Mouse (Mus musculus) MEL (cell line): ENCODE measurements at regions not wholly inside any gene's neighbourhood (a gene's known extent, or its start where the extent isn't known, plus 50 kb on each side); places are given as distances from the start of the nearest gene placed in this dataset.

Experiments
- DNase-seq: peaks from one replicate; pipeline ENCODE4 v3.0.0; 2011; ENCODE audit warnings: low read depth, low spot score
- H3K27ac ChIP-seq: 2 replicates; pipeline ENCODE4 v1.5.1; 2012; ENCODE audit warnings: low read depth, mild to moderate bottlenecking, control low read depth, low read length, moderate library complexity; ENCODE audit not compliant: control insufficient read depth
- H3K27me3 ChIP-seq, 2 experiments: fragments of 150-350 bp in 1 of 2; sonication (generic) in 1 of 2; 2 replicates each; pipeline ENCODE4 v1.6.1; 2012; ENCODE audit warnings: low read length in 2 of 2, mild to moderate bottlenecking in 2 of 2, improper control_type of control experiment in 1 of 2, moderate library complexity in 1 of 2; ENCODE audit not compliant: insufficient read depth in 2 of 2, control insufficient read depth in 1 of 2
- H3K36me3 ChIP-seq, 2 experiments: 2 replicates each; pipeline ENCODE4 v1.6.1; 2012 to 2014; ENCODE audit warnings: low read length in 2 of 2, improper control_type of control experiment in 1 of 2, inconsistent platforms in 1 of 2, mild to moderate bottlenecking in 1 of 2; ENCODE audit not compliant: insufficient read depth in 2 of 2, control insufficient read depth in 1 of 2
- H3K4me1 ChIP-seq, 2 experiments: fragments of 150-350 bp in 1 of 2; sonication (generic) in 1 of 2; 2 replicates each; pipeline ENCODE4 v1.6.1; 2012; ENCODE audit warnings: low read length in 2 of 2, improper control_type of control experiment in 1 of 2, mild to moderate bottlenecking in 1 of 2; ENCODE audit not compliant: insufficient read depth in 2 of 2, control insufficient read depth in 1 of 2
- H3K4me3 ChIP-seq, 2 experiments: fragments of 150-350 bp in 1 of 2; sonication (generic) in 1 of 2; 2 replicates each; pipeline ENCODE4 v1.5.1; 2012; ENCODE audit warnings: low read depth in 2 of 2, low read length in 2 of 2, mild to moderate bottlenecking in 2 of 2, moderate library complexity in 2 of 2, control low read depth in 1 of 2, improper control_type of control experiment in 1 of 2; ENCODE audit not compliant: control insufficient read depth in 1 of 2, insufficient read depth in 1 of 2
- H3K79me2 ChIP-seq: 2 replicates; pipeline ENCODE4 v1.6.1; 2012; ENCODE audit warnings: mild to moderate bottlenecking, low read length, moderate library complexity; ENCODE audit not compliant: control insufficient read depth, poor library complexity, insufficient read depth
- H3K9ac ChIP-seq: 2 replicates; pipeline ENCODE4 v1.6.1; 2012; ENCODE audit warnings: low read depth, mild to moderate bottlenecking, control low read depth, low read length, moderate library complexity; ENCODE audit not compliant: control insufficient read depth, poor library complexity, severe bottlenecking
- H3K9me3 ChIP-seq: fragments of 150-350 bp; sonication (generic); replicated peaks from 2 replicates; pipeline ENCODE4 v1.6.1; 2012; ENCODE audit warnings: mild to moderate bottlenecking, low read length, improper control_type of control experiment, moderate library complexity; ENCODE audit not compliant: insufficient read depth
- CHD2 ChIP-seq: IDR thresholded peaks from 2 replicates; pipeline ENCODE4 v1.6.1; 2011; ENCODE audit warnings: low read length, improper control_type of control experiment
- GATA1 ChIP-seq: IDR thresholded peaks from 2 replicates; pipeline ENCODE4 v1.6.1; 2011; ENCODE audit warnings: low read depth, low read length, improper control_type of control experiment
- MAFK ChIP-seq: IDR thresholded peaks from 2 replicates; pipeline ENCODE4 v1.6.1; 2011; ENCODE audit warnings: low read depth, mild to moderate bottlenecking, low read length, improper control_type of control experiment, borderline replicate concordance
- NRF1 ChIP-seq: IDR thresholded peaks from 2 replicates; pipeline ENCODE4 v1.6.1; 2014; ENCODE audit warnings: low read depth, mild to moderate bottlenecking, inconsistent platforms, low read length, improper control_type of control experiment, moderate library complexity; ENCODE audit not compliant: poor library complexity, insufficient read depth, severe bottlenecking
- POLR2A ChIP-seq, 2 experiments: IDR thresholded peaks; 2 replicates each; pipeline ENCODE4 v1.6.1; 2011 to 2012; ENCODE audit warnings: low read length in 2 of 2, mild to moderate bottlenecking in 2 of 2, control low read depth in 1 of 2, improper control_type of control experiment in 1 of 2, low read depth in 1 of 2, moderate library complexity in 1 of 2; ENCODE audit not compliant: control insufficient read depth in 1 of 2, insufficient read depth in 1 of 2, poor library complexity in 1 of 2
- POLR2AphosphoS2 ChIP-seq: IDR thresholded peaks from 2 replicates; pipeline ENCODE4 v1.6.1; 2011; ENCODE audit warnings: low read length, improper control_type of control experiment
- POLR2AphosphoS5 ChIP-seq: IDR thresholded peaks from 2 replicates; pipeline ENCODE4 v1.6.1; 2012; ENCODE audit warnings: low read depth, borderline replicate concordance, mild to moderate bottlenecking, inconsistent platforms, low read length, moderate library complexity, mixed read lengths
- SIN3A ChIP-seq: IDR thresholded peaks from 2 replicates; pipeline ENCODE4 v1.6.1; 2012; ENCODE audit warnings: low read length, improper control_type of control experiment, inconsistent platforms
- SMC3 ChIP-seq: IDR thresholded peaks from 2 replicates; pipeline ENCODE4 v1.6.1; 2011; ENCODE audit warnings: low read depth, low read length, improper control_type of control experiment
- TAL1 ChIP-seq: IDR thresholded peaks from 2 replicates; pipeline ENCODE4 v1.6.1; 2012; ENCODE audit warnings: mild to moderate bottlenecking, inconsistent platforms, low read length, moderate library complexity, mixed read lengths
- USF2 ChIP-seq, 2 experiments: IDR thresholded peaks; 2 replicates each; pipeline ENCODE4 v1.6.1; 2011 to 2012; ENCODE audit warnings: improper control_type of control experiment in 2 of 2, low read length in 2 of 2, borderline replicate concordance in 1 of 2, inconsistent platforms in 1 of 2, low read depth in 1 of 2, mild to moderate bottlenecking in 1 of 2; ENCODE audit not compliant: insufficient read depth in 1 of 2
- ZC3H11A ChIP-seq: IDR thresholded peaks from 2 replicates; pipeline ENCODE4 v1.6.1; 2012; ENCODE audit warnings: low read depth, mild to moderate bottlenecking, inconsistent platforms, low read length, improper control_type of control experiment
- ZKSCAN1 ChIP-seq: IDR thresholded peaks from 2 replicates; pipeline ENCODE4 v1.6.1; 2012; ENCODE audit warnings: low read depth, mild to moderate bottlenecking, inconsistent platforms, low read length, improper control_type of control experiment, moderate library complexity

GRCm38 (mm10) chr8:92759848-92760247 lies 67.2 kb upstream of the Mmp2 start:
- DNase-seq, result no peak
- no peaks in the 10 kb centered on the region for H3K36me3 ChIP-seq
- H3K4me3 ChIP-seq, result no peak overlapping the region
- TF ChIP-seq POLR2AphosphoS2 (no peak), MAFK (no peak), SMC3 (no peak), SIN3A (no peak), TAL1 (no peak), ZKSCAN1 (no peak), POLR2A (IDR thresholded peaks at IDR 0.05; ENCODE audit: control insufficient read depth in 1 of 2, insufficient read depth in 1 of 2, low read depth in 1 of 2, low read length in 2 of 2, poor library complexity in 1 of 2) (no peak)
- no peaks in the 10 kb centered on the region for H3K9me3 ChIP-seq
- no peaks in the 10 kb centered on the region for H3K79me2 ChIP-seq
- H3K27me3 ChIP-seq, result no peaks in the 10 kb centered on the region
- no peaks in the 10 kb centered on the region for H3K4me1 ChIP-seq
- no peak overlapping the region for H3K9ac ChIP-seq
- H3K27ac ChIP-seq, result no peak overlapping the region

- Histone ChIP-seq H3K9me3 (no peaks in the 10 kb centered on the region), H3K27me3 (no peaks in the 10 kb centered on the region), H3K9ac (no peak overlapping the region), H3K36me3 (no peaks in the 10 kb centered on the region), H3K4me1 (no peaks in the 10 kb centered on the region), H3K27ac (no peak overlapping the region), H3K79me2 (no peaks in the 10 kb centered on the region), H3K4me3 (no peak overlapping the region)
- TF ChIP-seq MAFK (no peak), USF2 (IDR thresholded peaks at IDR 0.05; ENCODE audit: borderline replicate concordance in 1 of 2, insufficient read depth in 1 of 2, low read depth in 1 of 2, low read length in 2 of 2) (no peak), NRF1 (no peak), ZC3H11A (no peak), POLR2AphosphoS5 (no peak), POLR2A (IDR thresholded peaks at IDR 0.05; ENCODE audit: control insufficient read depth in 1 of 2, insufficient read depth in 1 of 2, low read depth in 1 of 2, low read length in 2 of 2, poor library complexity in 1 of 2) (no peak), CHD2 (no peak), GATA1 (no peak)
- no peak for DNase-seq
Observed at GRCm38 (mm10) chr8:92760933-92761332, 66.2 kb upstream of the Mmp2 start.

GRCm38 (mm10) chr8:92761959-92762600 lies 65.0 kb upstream of the Mmp2 start:
- H3K4me1 ChIP-seq, result no peaks in the 10 kb centered on the region
- H3K9ac ChIP-seq, result no peak overlapping the region
- no peaks in the 10 kb centered on the region for H3K27me3 ChIP-seq
- H3K4me3 ChIP-seq, result no peak overlapping the region
- H3K9me3 ChIP-seq, result no peaks in the 10 kb centered on the region
- H3K27ac ChIP-seq, result no peak overlapping the region
- no peaks in the 10 kb centered on the region for H3K36me3 ChIP-seq
- H3K79me2 ChIP-seq, result no peaks in the 10 kb centered on the region
- no peak for TF ChIP-seq ZKSCAN1
- no peak for TF ChIP-seq POLR2AphosphoS2
- no peak for DNase-seq
